Mouse (Mus musculus) neural tube, embryonic 11.5 days (tissue): ENCODE measurements around the gene Eipr1. TPM values are rescaled to one million over a fixed set of nuclear protein-coding genes. Genes with fewer than 3 reads are reported as not detected.
A peak's percentile ranks its signal among the peaks of the same experiment; 100 is the strongest.

Experiments used
- ATAC-seq: fragments of 200-750 bp; cut with Nextera tagmentation; 2 replicates; pipeline ENCODE4 v1.8.0; 2017; ENCODE audit warnings: moderate number of reproducible peaks, mild to moderate bottlenecking, moderate TSS enrichment, moderate library complexity; ENCODE audit not compliant: insufficient read depth, low FRiP score, low TSS enrichment
- DNase-seq: peaks from one replicate; pipeline ENCODE4 v3.0.0-alpha.2; 2015; ENCODE audit warnings: low spot score
- H3K27ac ChIP-seq: fragments of 300-500 bp; sonication (generic); 2 replicates; pipeline ENCODE4 v1.5.1; 2014; ENCODE audit warnings: low read depth, mild to moderate bottlenecking, low read length
- H3K27me3 ChIP-seq: fragments of 300-500 bp; sonication (generic); 2 replicates; pipeline ENCODE4 v1.6.1; 2014; ENCODE audit warnings: mild to moderate bottlenecking, low read length, mixed read lengths; ENCODE audit not compliant: control insufficient read depth, insufficient read depth
- H3K36me3 ChIP-seq: fragments of 300-500 bp; sonication (generic); 2 replicates; pipeline ENCODE4 v1.6.1; 2014; ENCODE audit warnings: mild to moderate bottlenecking, low read length, moderate library complexity, mixed read lengths; ENCODE audit not compliant: control insufficient read depth, insufficient read depth
- H3K4me1 ChIP-seq: fragments of 300-500 bp; sonication (generic); 2 replicates; pipeline ENCODE4 v1.6.1; 2014; ENCODE audit warnings: low read length, mixed read lengths; ENCODE audit not compliant: control insufficient read depth, insufficient read depth
- H3K4me2 ChIP-seq: fragments of 300-500 bp; sonication (generic); 2 replicates; pipeline ENCODE4 v1.6.1; 2014; ENCODE audit warnings: low read depth, mild to moderate bottlenecking, moderate library complexity
- H3K4me3 ChIP-seq: fragments of 300-500 bp; sonication (generic); 2 replicates; pipeline ENCODE4 v1.5.1; 2014; ENCODE audit warnings: low read depth, low read length
- H3K9ac ChIP-seq: fragments of 300-500 bp; sonication (generic); 2 replicates; pipeline ENCODE4 v1.6.1; 2014; ENCODE audit warnings: mild to moderate bottlenecking, low read length
- H3K9me3 ChIP-seq: fragments of 300-500 bp; sonication (generic); 2 replicates; pipeline ENCODE4 v1.6.1; 2016; ENCODE audit warnings: low read length; ENCODE audit not compliant: control insufficient read depth
- WGBS: fragments of 180-500 bp; shearing (Covaris S2); extraction: QIAGEN DNeasy Blood & Tissue Kit; methylation state at CpG from one replicate; pipeline ENCODE4 v1.1.7; 2014; 5-methylcytosine and 5-hydroxymethylcytosine counted together
- polyA plus RNA-seq: library from polyadenylated mRNA; unstranded; fragments of >200 nt; fragmentation: Nextera tagmentation; extraction: Ambion mirVana; gene quantifications from 2 replicates; pipeline ENCODE4 v1.2.1, GENCODE M21; 2014

Gene Eipr1
- polyA plus RNA-seq, 1 experiment from 2014 or later: 55.1 TPM

GRCm38 (mm10) chr12:28750876-28751275 lies 727 bp upstream of the Eipr1 start:
- H3K9ac ChIP-seq: no peak overlapping the region
- H3K36me3 ChIP-seq: peaks cover 1% of the 10 kb centered on the region; the same call in 1 of the 2 replicates
- H3K27ac ChIP-seq: no peak overlapping the region
- DNase-seq (no peak), ATAC-seq (no peak)
- WGBS: 92% methylated on average over 5 of the region's 5 CpGs
- H3K27me3 ChIP-seq: no peaks in the 10 kb centered on the region
- H3K4me1 ChIP-seq: peaks cover 3% of the 10 kb centered on the region; the same call in 1 of the 2 replicates
- no peak overlapping the region for H3K4me2 ChIP-seq
- H3K9me3 ChIP-seq: no peaks in the 10 kb centered on the region
- H3K4me3 ChIP-seq: no peak overlapping the region; the same call in 1 of the 2 replicates

DNA sequence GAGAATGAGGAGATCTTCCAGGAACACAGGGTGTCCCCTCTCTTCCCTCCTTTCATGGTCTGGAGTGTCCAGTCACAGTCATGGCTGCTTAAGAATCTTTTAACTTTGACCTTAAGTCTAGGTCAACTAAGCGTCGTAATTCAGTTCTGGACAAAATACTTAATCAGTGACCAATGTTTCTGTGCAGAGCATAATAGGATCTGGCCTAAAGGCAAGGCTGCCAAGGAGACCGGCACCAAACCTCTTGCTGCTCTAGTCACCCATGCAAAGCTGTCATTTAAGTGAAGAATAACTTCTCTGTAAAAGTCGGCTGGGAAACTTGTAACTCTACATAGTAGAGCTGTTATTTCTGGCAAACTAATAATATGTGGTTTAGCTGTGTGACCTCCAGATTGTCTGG lies 4.4 kb downstream of the Eipr1 start:
- ATAC-seq (no peak), DNase-seq (no peak)
- Histone ChIP-seq H3K4me2 (no peak overlapping the region), H3K27ac (no peak overlapping the region), H3K4me3 (no peak overlapping the region), H3K36me3 (no peaks in the 10 kb centered on the region), H3K9ac (no peak overlapping the region), H3K4me1 (peaks cover 3% of the 10 kb centered on the region; the same call in 1 of the 2 replicates), H3K27me3 (no peaks in the 10 kb centered on the region), H3K9me3 (no peaks in the 10 kb centered on the region)
- 83% methylated on average over 4 of the region's 4 CpGs for WGBS

DNA sequence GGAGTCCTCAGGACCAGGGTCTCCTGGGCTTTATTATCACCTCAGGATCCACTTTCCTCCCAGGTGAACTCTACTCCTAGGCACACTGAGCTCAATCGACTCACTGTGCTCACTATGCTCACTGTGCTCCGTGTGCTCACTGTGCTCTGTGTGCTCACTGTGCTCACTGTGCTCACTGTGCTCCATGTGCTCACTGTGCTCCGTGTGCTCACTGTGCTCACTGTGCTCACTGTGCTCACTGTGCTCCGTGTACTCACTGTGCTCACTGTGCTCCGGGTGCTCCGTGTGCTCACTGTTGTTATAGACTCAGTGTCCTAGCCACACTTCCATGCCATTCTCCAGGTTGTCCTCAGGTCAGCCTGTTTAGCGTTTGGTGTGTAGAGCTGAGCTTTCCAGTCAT lies 18.4 kb downstream of the Eipr1 start:
- Histone ChIP-seq H3K4me1 (no peaks in the 10 kb centered on the region), H3K27ac (no peak overlapping the region), H3K9ac (no peak overlapping the region), H3K27me3 (no peaks in the 10 kb centered on the region), H3K4me3 (no peak overlapping the region), H3K36me3 (no peaks in the 10 kb centered on the region), H3K9me3 (no peaks in the 10 kb centered on the region), H3K4me2 (no peak overlapping the region)
- WGBS: 90% methylated on average over 7 of the region's 7 CpGs
- no peak for DNase-seq
- ATAC-seq: no peak

- H3K27me3 ChIP-seq: no peaks in the 10 kb centered on the region
- H3K27ac ChIP-seq: no peak overlapping the region
- DNase-seq (no peak), ATAC-seq (no peak; the same call in 1 of the 2 replicates)
- no peaks in the 10 kb centered on the region for H3K9me3 ChIP-seq
- H3K36me3 ChIP-seq: no peaks in the 10 kb centered on the region
- H3K4me3 ChIP-seq: no peak overlapping the region
- no peaks in the 10 kb centered on the region for H3K4me1 ChIP-seq
- no peak overlapping the region for H3K9ac ChIP-seq
- H3K4me2 ChIP-seq: no peak overlapping the region
- WGBS: 74% methylated on average over 3 of the region's 3 CpGs
Measured at GRCm38 (mm10) chr12:28773815-28774214, 22.2 kb downstream of the Eipr1 start.

DNA sequence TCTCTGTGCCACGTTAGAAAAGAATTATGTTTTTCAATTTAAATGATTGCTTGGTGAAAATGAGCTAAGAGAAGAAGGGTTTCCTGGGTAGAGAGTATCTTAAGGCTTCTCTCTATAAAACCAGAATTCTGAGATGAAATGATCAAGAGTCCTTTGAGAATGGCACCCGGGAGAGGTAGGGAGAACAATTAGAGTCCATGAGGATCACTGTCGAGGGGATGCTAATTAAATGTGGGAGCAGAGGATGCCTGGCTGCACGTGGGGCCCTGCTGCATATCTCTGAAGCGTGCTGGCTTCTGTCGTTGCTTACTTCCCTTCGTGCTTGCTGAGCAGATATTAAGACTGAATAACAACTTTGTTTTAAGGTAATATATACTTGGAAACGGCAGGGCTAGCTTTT lies 23.5 kb downstream of the Eipr1 start:
- H3K4me1 ChIP-seq: no peaks in the 10 kb centered on the region; the same call in 1 of the 2 replicates
- H3K4me2 ChIP-seq: no peak overlapping the region
- H3K9me3 ChIP-seq: no peaks in the 10 kb centered on the region
- no peak for ATAC-seq
- DNase-seq: no peak
- no peaks in the 10 kb centered on the region for H3K27me3 ChIP-seq
- no peaks in the 10 kb centered on the region for H3K36me3 ChIP-seq
- no peak overlapping the region for H3K4me3 ChIP-seq
- H3K9ac ChIP-seq: no peak overlapping the region
- 48% methylated on average over 8 of the region's 8 CpGs for WGBS
- no peak overlapping the region for H3K27ac ChIP-seq

GRCm38 (mm10) chr12:28775627-28776026 lies 24.0 kb downstream of the Eipr1 start:
- no peak overlapping the region for H3K9ac ChIP-seq
- H3K4me2 ChIP-seq: no peak overlapping the region
- 90% methylated on average over 6 of the region's 6 CpGs for WGBS
- no peak overlapping the region for H3K4me3 ChIP-seq
- peaks cover 3% of the 10 kb centered on the region for H3K4me1 ChIP-seq
- DNase-seq (no peak), ATAC-seq (no peak)
- H3K36me3 ChIP-seq: no peaks in the 10 kb centered on the region
- no peak overlapping the region for H3K27ac ChIP-seq
- no peaks in the 10 kb centered on the region for H3K9me3 ChIP-seq
- H3K27me3 ChIP-seq: no peaks in the 10 kb centered on the region

DNA sequence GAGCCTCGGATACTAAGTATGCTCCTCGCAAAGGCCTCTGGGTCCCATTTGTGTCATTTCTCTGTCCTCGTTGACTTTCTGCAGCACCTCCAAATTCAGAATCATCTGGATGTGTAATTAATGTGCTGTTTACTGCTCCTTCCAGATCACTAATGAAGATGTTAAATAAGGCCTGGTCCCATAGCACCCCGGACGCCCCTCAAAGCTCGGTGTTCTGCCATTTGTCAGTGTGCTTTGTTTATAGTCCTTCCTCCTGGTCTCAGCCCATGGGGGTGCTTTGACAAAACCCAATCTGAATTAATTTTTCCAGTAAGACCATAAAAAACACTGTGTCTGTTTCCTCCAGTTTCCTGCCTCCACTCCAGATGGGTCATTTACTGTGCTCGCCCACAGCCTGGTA lies 28.6 kb downstream of the Eipr1 start:
- H3K9me3 ChIP-seq: no peaks in the 10 kb centered on the region
- peaks cover 29% of the 10 kb centered on the region for H3K4me1 ChIP-seq
- 56% methylated on average over 7 of the region's 7 CpGs for WGBS

DNA sequence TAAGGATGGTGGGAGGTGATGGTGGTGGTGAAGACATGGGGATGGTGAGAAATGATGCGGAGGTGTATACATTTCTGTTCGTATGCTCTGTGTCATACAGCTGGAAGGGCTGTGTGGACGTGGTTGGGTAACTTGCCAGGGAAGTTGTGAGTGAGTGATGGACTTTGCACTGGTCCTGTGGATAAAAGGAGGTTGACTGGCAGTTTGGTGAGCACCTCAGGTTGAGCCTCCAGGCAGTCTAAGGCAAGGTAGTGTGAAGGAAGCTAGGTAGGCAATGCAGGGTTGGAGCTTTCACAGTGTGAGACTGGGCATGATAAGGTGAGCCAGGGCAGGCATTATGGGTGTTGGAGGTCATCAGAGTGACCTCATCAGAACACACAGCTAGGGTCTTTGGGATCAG lies 31.0 kb downstream of the Eipr1 start:
- no peak overlapping the region for H3K9ac ChIP-seq
- H3K4me3 ChIP-seq: no peak overlapping the region
- DNase-seq (no peak), ATAC-seq (no peak)
- H3K4me1 ChIP-seq: peaks cover 34% of the 10 kb centered on the region
- no peaks in the 10 kb centered on the region for H3K27me3 ChIP-seq
- no peak overlapping the region for H3K4me2 ChIP-seq
- H3K9me3 ChIP-seq: no peaks in the 10 kb centered on the region
- H3K27ac ChIP-seq: 0 out of 2 replicates have a peak overlapping the region, but pooled peaks have one; percentile 23
- WGBS: 95% methylated on average over 3 of the region's 3 CpGs
- H3K36me3 ChIP-seq: no peaks in the 10 kb centered on the region

More for the DNA sequence above, 28.6 kb downstream of the Eipr1 start:
- no peak for ATAC-seq
- Histone ChIP-seq H3K27me3 (no peaks in the 10 kb centered on the region), H3K27ac (no peak overlapping the region), H3K4me2 (no peak overlapping the region), H3K4me3 (no peak overlapping the region), H3K36me3 (no peaks in the 10 kb centered on the region), H3K9ac (no peak overlapping the region)
- no peak for DNase-seq

DNA sequence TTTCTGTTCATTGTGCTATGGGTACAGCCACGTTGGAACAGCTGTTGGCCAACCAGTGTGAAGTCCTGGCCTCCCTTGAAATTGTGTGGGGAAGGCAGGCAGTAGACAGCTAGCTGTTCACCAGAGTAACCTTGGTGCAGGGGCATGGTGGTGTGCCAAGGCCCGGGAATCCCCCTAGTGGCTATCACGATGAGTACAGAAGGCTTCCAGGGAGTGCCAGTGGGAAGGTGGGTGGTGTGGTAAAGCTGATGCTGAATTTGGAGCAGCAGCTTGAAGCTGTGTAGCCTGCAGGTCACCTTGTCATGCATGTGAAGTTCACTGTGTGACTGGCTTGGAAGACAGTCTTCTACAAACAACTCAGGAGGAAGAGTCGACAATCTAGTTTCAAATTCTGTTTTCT lies 32.8 kb downstream of the Eipr1 start:
- DNase-seq (peak; percentile 36), ATAC-seq (no peak)
- Histone ChIP-seq H3K9me3 (no peaks in the 10 kb centered on the region), H3K4me2 (no peak overlapping the region), H3K4me3 (no peak overlapping the region), H3K9ac (no peak overlapping the region), H3K4me1 (peaks cover 34% of the 10 kb centered on the region), H3K36me3 (no peaks in the 10 kb centered on the region), H3K27me3 (no peaks in the 10 kb centered on the region), H3K27ac (no peak overlapping the region)
- 30% methylated on average over 4 of the region's 4 CpGs for WGBS
